Mouse (Mus musculus): ENCODE measurements around the gene Lamc1. TPM values are rescaled to one million over a fixed set of nuclear protein-coding genes. Genes with fewer than 3 reads are reported as not detected.

The Lamc1 gene
- total and polyA plus RNA-seq, 3 experiments, result 13.1 to 174 (median 32.4) TPM

- no peaks in the 10 kb centered on the region for H3K9me3 ChIP-seq (replicated peaks; ENCODE audit: insufficient read depth, low read length)
- TF ChIP-seq TBP (IDR thresholded peaks at IDR 0.05; ENCODE audit: low read depth, low read length) (no peak), RCOR1 (IDR thresholded peaks at IDR 0.05; ENCODE audit: low read depth, low read length) (no peak), CTCF (IDR thresholded peaks at IDR 0.05 in 2 of 3, conservative IDR thresholded peaks at IDR 0.05 in 1 of 3; ENCODE audit: control insufficient read depth in 1 of 3, insufficient read depth in 1 of 3, low read depth in 2 of 3, low read length in 3 of 3, poor library complexity in 1 of 3, severe bottlenecking in 1 of 3) (no peak), BHLHE40 (IDR thresholded peaks at IDR 0.05; ENCODE audit: borderline replicate concordance, low read depth, low read length) (no peak)
These were observed 17.5 kb downstream of the Lamc1 start for GRCm38 (mm10) chr1:153315121-153315520.

GRCm38 (mm10) chr1:153312992-153313391, 19.6 kb downstream of the Lamc1 start:
- Histone ChIP-seq H3K36me3 (ENCODE audit: control insufficient read depth in 1 of 2, insufficient read depth in 2 of 2, low read length in 2 of 2) (peaks cover 0 to 2% of the 10 kb centered on the region in 2 experiments; a peak in 1 of 4 replicates), H3K9me3 (replicated peaks; ENCODE audit: insufficient read depth, low read length) (no peaks in the 10 kb centered on the region), H3K4me3 (ENCODE audit: control insufficient read depth in 1 of 2, insufficient read depth in 1 of 2, low read depth in 2 of 2, low read length in 2 of 2) (no peak overlapping the region), H3K27me3 (ENCODE audit: control insufficient read depth in 1 of 2, insufficient read depth in 2 of 2, low read length in 2 of 2) (no peaks in the 10 kb centered on the region), H3K4me1 (ENCODE audit: control insufficient read depth in 1 of 2, insufficient read depth in 2 of 2, low read length in 2 of 2) (no peaks in the 10 kb centered on the region; a peak in 1 of 4 replicates), H3K79me2 (ENCODE audit: control insufficient read depth, insufficient read depth, low read length, poor library complexity) (peaks cover 9% of the 10 kb centered on the region), H3K27ac (ENCODE audit: control insufficient read depth, low read depth, low read length) (no peak overlapping the region), H3K9ac (ENCODE audit: control insufficient read depth, low read depth, low read length, poor library complexity, severe bottlenecking) (no peak overlapping the region)
- no peak for DNase-seq (ENCODE audit: low read depth, low spot score)
- TF ChIP-seq GATA1 (IDR thresholded peaks at IDR 0.05; ENCODE audit: low read depth, low read length), result no peak
- TF ChIP-seq NRF1 (IDR thresholded peaks at IDR 0.05; ENCODE audit: insufficient read depth, low read depth, low read length, poor library complexity, severe bottlenecking), result no peak
- TF ChIP-seq MYB (IDR thresholded peaks at IDR 0.05; ENCODE audit: low read depth, low read length), result no peak
- TF ChIP-seq MYC (IDR thresholded peaks at IDR 0.05; ENCODE audit: low read depth, low read length), result no peak
- TF ChIP-seq TCF12 (IDR thresholded peaks at IDR 0.05; ENCODE audit: low read depth, low read length), result no peak
- TF ChIP-seq ZNF384 (IDR thresholded peaks at IDR 0.05; ENCODE audit: low read depth, low read length), result peak; percentile 39
- no peak for TF ChIP-seq HCFC1 (IDR thresholded peaks at IDR 0.05; ENCODE audit: low read depth, low read length)
- no peak for TF ChIP-seq ELF1 (IDR thresholded peaks at IDR 0.05; ENCODE audit: low read depth, low read length)

More at GRCm38 (mm10) chr1:153315121-153315520, 17.5 kb downstream of the Lamc1 start:
- Histone ChIP-seq H3K4me1 (ENCODE audit: control insufficient read depth in 1 of 2, insufficient read depth in 2 of 2, low read length in 2 of 2) (peaks cover under 1% of the 10 kb centered on the region in 2 experiments; a peak in 3 of 4 replicates), H3K79me2 (ENCODE audit: control insufficient read depth, insufficient read depth, low read length, poor library complexity) (peaks cover 9% of the 10 kb centered on the region), H3K9ac (ENCODE audit: control insufficient read depth, low read depth, low read length, poor library complexity, severe bottlenecking) (no peak overlapping the region), H3K27ac (ENCODE audit: control insufficient read depth, low read depth, low read length) (no peak overlapping the region), H3K27me3 (ENCODE audit: control insufficient read depth in 1 of 2, insufficient read depth in 2 of 2, low read length in 2 of 2) (no peaks in the 10 kb centered on the region), H3K4me3 (ENCODE audit: control insufficient read depth in 1 of 2, insufficient read depth in 1 of 2, low read depth in 2 of 2, low read length in 2 of 2) (no peak overlapping the region), H3K36me3 (ENCODE audit: control insufficient read depth in 1 of 2, insufficient read depth in 2 of 2, low read length in 2 of 2) (peaks cover 0 to under 1% of the 10 kb centered on the region in 2 experiments; a peak in 3 of 4 replicates)
- no peak for DNase-seq (ENCODE audit: low read depth, low spot score)

DNA sequence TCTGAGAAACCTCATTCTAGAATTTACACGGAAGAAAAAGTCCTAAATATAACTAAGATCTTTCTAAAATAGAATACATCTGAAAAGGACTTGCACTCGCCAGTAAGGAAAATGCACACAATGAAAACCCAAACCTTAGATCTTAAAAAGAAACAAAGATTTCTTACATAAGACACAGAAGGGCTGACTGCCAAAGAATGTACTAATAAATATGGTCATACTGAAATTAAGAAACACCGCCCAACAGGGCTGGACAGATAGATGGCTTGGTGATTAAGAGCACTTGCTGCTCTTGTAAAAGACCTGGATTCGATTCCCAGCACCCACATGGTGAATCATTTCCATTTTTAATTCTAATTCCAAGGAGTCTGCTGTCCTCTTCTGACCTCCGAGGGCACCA, 22.4 kb downstream of the Lamc1 start:
- Histone ChIP-seq H3K36me3 (ENCODE audit: control insufficient read depth in 1 of 2, insufficient read depth in 2 of 2, low read length in 2 of 2) (peaks cover 0 to 2% of the 10 kb centered on the region in 2 experiments; a peak in 1 of 4 replicates), H3K9ac (ENCODE audit: control insufficient read depth, low read depth, low read length, poor library complexity, severe bottlenecking) (no peak overlapping the region), H3K9me3 (replicated peaks; ENCODE audit: insufficient read depth, low read length) (no peaks in the 10 kb centered on the region), H3K4me1 (ENCODE audit: control insufficient read depth in 1 of 2, insufficient read depth in 2 of 2, low read length in 2 of 2) (no peaks in the 10 kb centered on the region; a peak in 1 of 4 replicates), H3K79me2 (ENCODE audit: control insufficient read depth, insufficient read depth, low read length, poor library complexity) (peaks cover 3% of the 10 kb centered on the region), H3K27me3 (ENCODE audit: control insufficient read depth in 1 of 2, insufficient read depth in 2 of 2, low read length in 2 of 2) (no peaks in the 10 kb centered on the region), H3K27ac (ENCODE audit: control insufficient read depth, low read depth, low read length) (no peak overlapping the region), H3K4me3 (ENCODE audit: control insufficient read depth in 1 of 2, insufficient read depth in 1 of 2, low read depth in 2 of 2, low read length in 2 of 2) (no peak overlapping the region)
- no peak for DNase-seq (ENCODE audit: low read depth, low spot score)
- no peak for TF ChIP-seq SMC3 (IDR thresholded peaks at IDR 0.05; ENCODE audit: low read depth, low read length)
- no peak for TF ChIP-seq MAZ (IDR thresholded peaks at IDR 0.05; ENCODE audit: low read depth, low read length)
- TF ChIP-seq USF1 (IDR thresholded peaks at IDR 0.05; ENCODE audit: low read depth, low read length), result no peak
- no peak for TF ChIP-seq POLR2AphosphoS5 (IDR thresholded peaks at IDR 0.05; ENCODE audit: borderline replicate concordance, low read depth, low read length)
- no peak for TF ChIP-seq ZKSCAN1 (IDR thresholded peaks at IDR 0.05; ENCODE audit: low read depth, low read length)
- TF ChIP-seq MAX (IDR thresholded peaks at IDR 0.05; ENCODE audit: low read length), result no peak
- TF ChIP-seq CTCF (IDR thresholded peaks at IDR 0.05 in 2 of 3, conservative IDR thresholded peaks at IDR 0.05 in 1 of 3; ENCODE audit: control insufficient read depth in 1 of 3, insufficient read depth in 1 of 3, low read depth in 2 of 3, low read length in 3 of 3, poor library complexity in 1 of 3, severe bottlenecking in 1 of 3), result no peak
- TF ChIP-seq TCF12 (IDR thresholded peaks at IDR 0.05; ENCODE audit: low read depth, low read length), result no peak

Data from MEL (cell line).